Mouse (Mus musculus): ENCODE results near the gene Erp27. TPM values are rescaled to one million over a fixed set of nuclear protein-coding genes. Genes with fewer than 3 reads are reported as not detected.

The Erp27 gene
- not detected in 2 replicates for polyA plus RNA-seq (2012)

GRCm38 (mm10) chr6:136922080-136922479 is at the start of gene Erp27:
Gene Erp27 (minus strand): TSS chr6:136922180.

GRCm38 (mm10) chr6:136941051-136942021 is 19.4 kb upstream of the Erp27 start, which contains the start of gene Arhgdib:
Gene Arhgdib (minus strand): TSS chr6:136941899.

GRCm38 (mm10) chr6:136923532-136923931 is 1.6 kb upstream of the Erp27 start, which contains the start of gene Pde6h:
Gene Pde6h (plus strand): TSS chr6:136923832.

GRCm38 (mm10) chr6:136875670-136876069 is 46.3 kb downstream of the Erp27 start, which contains the start of gene Mgp:
Gene Mgp (minus strand): TSS chr6:136875823.

Other genes starting within 250 kb of the Erp27 start
- not detected in 2 replicates for gene Gucy2c, start 140.4 kb downstream of the Erp27 start, polyA plus RNA-seq (2012)
- 0.93 and 1.2 TPM in 2 replicates for gene Hist4h4, start 117.8 kb downstream of the Erp27 start, polyA plus RNA-seq (2012)
- gene H2afj, start 113.9 kb downstream of the Erp27 start, polyA plus RNA-seq (2012), result 545 and 575 TPM in 2 replicates
- 2.3 and 4.9 TPM in 2 replicates for gene BC049715, start 94.6 kb downstream of the Erp27 start, polyA plus RNA-seq (2012)
- gene Wbp11, start 93.9 kb downstream of the Erp27 start, polyA plus RNA-seq (2012), result 221 and 222 TPM in 2 replicates
- not detected in 2 replicates for gene Smco3, start 86.7 kb downstream of the Erp27 start, polyA plus RNA-seq (2012)
- gene Art4, start 64.4 kb downstream of the Erp27 start, polyA plus RNA-seq (2012), result 1.3 and 1.8 TPM in 2 replicates
- gene Mgp, start 46.4 kb downstream of the Erp27 start, polyA plus RNA-seq (2012), result not detected in 2 replicates
- gene Pde6h, start 1.7 kb upstream of the Erp27 start, polyA plus RNA-seq (2012), result 0.02 and 0.12 TPM in 2 replicates
- 228 and 280 TPM in 2 replicates for gene Arhgdib, start 19.7 kb upstream of the Erp27 start, polyA plus RNA-seq (2012)
- gene Rerg, start 248.3 kb upstream of the Erp27 start, polyA plus RNA-seq (2012), result 0.30 TPM in 1 of 2 replicates, not detected in the other